Mouse (Mus musculus) midbrain, embryonic 11.5 days (tissue): Measurements from ENCODE around the gene Ube2i. TPM values are rescaled to one million over a fixed set of nuclear protein-coding genes. Genes with fewer than 3 reads are reported as not detected.

Source experiments
- ATAC-seq: fragments of 200-750 bp; cut with Nextera tagmentation; 2 replicates; pipeline ENCODE4 v1.8.0; 2017; ENCODE audit warnings: moderate TSS enrichment, moderate library complexity; ENCODE audit not compliant: low FRiP score
- DNase-seq: peaks from one replicate; pipeline ENCODE4 v3.0.0; 2015; ENCODE audit warnings: low spot score; ENCODE audit errors: missing footprints
- H3K27ac ChIP-seq: fragments of 300-500 bp; sonication (generic); 2 replicates; pipeline ENCODE4 v1.5.1; 2014; ENCODE audit warnings: low read depth, low read length
- H3K27me3 ChIP-seq: fragments of 300-500 bp; sonication (generic); 2 replicates; pipeline ENCODE4 v1.6.1; 2014; ENCODE audit warnings: mild to moderate bottlenecking, low read length, moderate library complexity, mixed read lengths; ENCODE audit not compliant: control insufficient read depth, insufficient read depth
- H3K36me3 ChIP-seq: fragments of 300-500 bp; sonication (generic); 2 replicates; pipeline ENCODE4 v1.6.1; 2014; ENCODE audit warnings: mild to moderate bottlenecking, low read length, moderate library complexity, mixed read lengths; ENCODE audit not compliant: control insufficient read depth, insufficient read depth
- H3K4me1 ChIP-seq: fragments of 300-500 bp; sonication (generic); 2 replicates; pipeline ENCODE4 v1.6.1; 2014; ENCODE audit warnings: low read length; ENCODE audit not compliant: control insufficient read depth, insufficient read depth
- H3K4me2 ChIP-seq: fragments of 300-500 bp; sonication (generic); 2 replicates; pipeline ENCODE4 v1.6.1; 2014; ENCODE audit warnings: mild to moderate bottlenecking, moderate library complexity
- H3K4me3 ChIP-seq: fragments of 300-500 bp; sonication (generic); 2 replicates; pipeline ENCODE4 v1.5.1; 2014; ENCODE audit warnings: low read depth, low read length
- H3K9ac ChIP-seq: fragments of 300-500 bp; sonication (generic); 2 replicates; pipeline ENCODE4 v1.6.1; 2014; ENCODE audit warnings: low read length
- H3K9me3 ChIP-seq: fragments of 300-500 bp; sonication (generic); 2 replicates; pipeline ENCODE4 v1.6.1; 2016; ENCODE audit warnings: low read length; ENCODE audit not compliant: control insufficient read depth
- WGBS: fragments of 180-500 bp; shearing (Covaris S2); extraction: QIAGEN DNeasy Blood & Tissue Kit; methylation state at CpG from one replicate; pipeline ENCODE4 v1.1.7; 2014; 5-methylcytosine and 5-hydroxymethylcytosine counted together
- polyA plus RNA-seq: library from polyadenylated mRNA; unstranded; fragments of >200 nt; fragmentation: Nextera tagmentation; extraction: Ambion mirVana; gene quantifications from 2 replicates; pipeline ENCODE4 v1.2.1, GENCODE M21; 2014

Ube2i gene
- polyA plus RNA-seq, 1 experiment from 2014 or later: 877 TPM

GRCm38 (mm10) chr17:25257804-25258261, 16.6 kb downstream of the Ube2i start:
- Histone ChIP-seq H3K27me3 (peaks cover 13% of the 10 kb centered on the region), H3K4me3 (no peak overlapping the region), H3K9me3 (no peaks in the 10 kb centered on the region), H3K27ac (no peak overlapping the region), H3K4me2 (no peak overlapping the region), H3K36me3 (peaks cover 6% of the 10 kb centered on the region), H3K4me1 (peaks cover 29% of the 10 kb centered on the region), H3K9ac (no peak overlapping the region)
- DNase-seq (no peak), ATAC-seq (no peak)
- 59% methylated on average over 6 of the region's 6 CpGs for WGBS

DNA sequence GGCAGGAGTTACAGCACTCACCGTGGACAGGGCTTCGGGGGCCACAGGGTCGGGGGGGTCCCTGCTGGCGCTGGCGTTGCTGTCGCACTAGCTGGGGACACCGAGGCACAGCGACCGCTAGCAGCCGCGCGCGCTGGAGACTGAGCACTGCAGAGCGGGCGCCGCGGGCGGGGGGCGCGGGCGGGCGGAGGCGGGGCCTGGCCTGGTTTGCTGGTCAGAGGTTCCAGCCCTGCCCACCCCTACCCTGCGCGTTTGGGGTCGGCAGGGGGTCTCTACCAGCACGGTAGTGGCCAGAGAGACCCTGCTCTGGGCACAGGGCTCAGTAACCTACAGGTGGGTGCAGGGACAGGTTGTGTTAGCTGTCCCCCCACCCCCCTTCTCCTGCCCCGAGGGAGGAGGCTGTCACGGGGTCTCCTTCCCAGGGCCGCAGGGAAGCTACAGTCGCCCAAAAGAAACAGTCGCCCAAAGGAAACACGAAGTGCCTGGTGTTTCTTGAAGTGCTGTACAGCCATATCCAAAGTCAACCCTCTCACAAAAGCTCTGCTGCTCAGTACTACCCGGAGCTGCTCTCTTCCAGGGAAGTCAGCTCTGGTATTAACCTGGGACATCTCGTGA, 18.2 kb downstream of the Ube2i start, which contains the start of gene Baiap3:
Gene Baiap3 (minus strand): TSS at position 225 of the 615 bp plus-strand sequence.
- Histone ChIP-seq H3K27me3 (peaks cover 13% of the 10 kb centered on the region), H3K4me2 (peak within 1 kb of the TSS; percentile 48), H3K9ac (peak within 1 kb of the TSS; percentile 36), H3K4me1 (peaks cover 38% of the 10 kb centered on the region), H3K27ac (no peak within 1 kb of the TSS), H3K9me3 (no peaks in the 10 kb centered on the region), H3K4me3 (peak within 1 kb of the TSS; percentile 25), H3K36me3 (no peaks in the 10 kb centered on the region)
- WGBS: 5% methylated on average over 33 of the region's 35 CpGs
- ATAC-seq: peak; percentile 62
- DNase-seq: peak; percentile 94

- 52% methylated on average over 2 of the region's 2 CpGs for WGBS
- H3K36me3 ChIP-seq: no peaks in the 10 kb centered on the region
- H3K9ac ChIP-seq: no peak overlapping the region
- no peaks in the 10 kb centered on the region for H3K9me3 ChIP-seq
- DNase-seq (no peak), ATAC-seq (no peak)
- H3K27me3 ChIP-seq: peaks cover 13% of the 10 kb centered on the region
- H3K4me2 ChIP-seq: no peak overlapping the region
- H3K4me3 ChIP-seq: no peak overlapping the region
- H3K27ac ChIP-seq: no peak overlapping the region
- H3K4me1 ChIP-seq: peaks cover 38% of the 10 kb centered on the region
These were observed 19.3 kb downstream of the Ube2i start for GRCm38 (mm10) chr17:25255110-25255509.

GRCm38 (mm10) chr17:25253760-25254159, 20.7 kb downstream of the Ube2i start:
- Histone ChIP-seq H3K4me1 (peaks cover 38% of the 10 kb centered on the region), H3K9me3 (no peaks in the 10 kb centered on the region), H3K27ac (no peak overlapping the region), H3K27me3 (peaks cover 13% of the 10 kb centered on the region), H3K4me2 (peak overlapping the region; percentile 15), H3K4me3 (no peak overlapping the region), H3K36me3 (no peaks in the 10 kb centered on the region), H3K9ac (peak overlapping the region; percentile 22; the same call in 1 of the 2 replicates)
- WGBS: 11% methylated on average over 10 of the region's 10 CpGs
- peak; percentile 5; the same call in 1 of the 2 replicates for ATAC-seq
- no peak for DNase-seq

- Histone ChIP-seq H3K9me3 (no peaks in the 10 kb centered on the region), H3K36me3 (no peaks in the 10 kb centered on the region), H3K4me3 (no peak overlapping the region), H3K4me1 (peaks cover 36% of the 10 kb centered on the region), H3K27me3 (peaks cover 13% of the 10 kb centered on the region), H3K9ac (no peak overlapping the region), H3K4me2 (no peak overlapping the region), H3K27ac (no peak overlapping the region)
- DNase-seq: peak; percentile 90
- 14% methylated on average over 3 of the region's 3 CpGs for WGBS
- peak; percentile 67 for ATAC-seq
These were observed 21.8 kb downstream of the Ube2i start for GRCm38 (mm10) chr17:25252643-25253042.

GRCm38 (mm10) chr17:25250181-25250835, 24.1 kb downstream of the Ube2i start:
- DNase-seq (peak; percentile 68), ATAC-seq (no peak)
- Histone ChIP-seq H3K9ac (no peak overlapping the region), H3K36me3 (no peaks in the 10 kb centered on the region), H3K9me3 (no peaks in the 10 kb centered on the region), H3K4me1 (peaks cover 26% of the 10 kb centered on the region), H3K4me3 (no peak overlapping the region), H3K4me2 (no peak overlapping the region), H3K27ac (no peak overlapping the region), H3K27me3 (peaks cover 5% of the 10 kb centered on the region; the same call in 1 of the 2 replicates)
- WGBS: 79% methylated on average over 8 of the region's 8 CpGs

DNA sequence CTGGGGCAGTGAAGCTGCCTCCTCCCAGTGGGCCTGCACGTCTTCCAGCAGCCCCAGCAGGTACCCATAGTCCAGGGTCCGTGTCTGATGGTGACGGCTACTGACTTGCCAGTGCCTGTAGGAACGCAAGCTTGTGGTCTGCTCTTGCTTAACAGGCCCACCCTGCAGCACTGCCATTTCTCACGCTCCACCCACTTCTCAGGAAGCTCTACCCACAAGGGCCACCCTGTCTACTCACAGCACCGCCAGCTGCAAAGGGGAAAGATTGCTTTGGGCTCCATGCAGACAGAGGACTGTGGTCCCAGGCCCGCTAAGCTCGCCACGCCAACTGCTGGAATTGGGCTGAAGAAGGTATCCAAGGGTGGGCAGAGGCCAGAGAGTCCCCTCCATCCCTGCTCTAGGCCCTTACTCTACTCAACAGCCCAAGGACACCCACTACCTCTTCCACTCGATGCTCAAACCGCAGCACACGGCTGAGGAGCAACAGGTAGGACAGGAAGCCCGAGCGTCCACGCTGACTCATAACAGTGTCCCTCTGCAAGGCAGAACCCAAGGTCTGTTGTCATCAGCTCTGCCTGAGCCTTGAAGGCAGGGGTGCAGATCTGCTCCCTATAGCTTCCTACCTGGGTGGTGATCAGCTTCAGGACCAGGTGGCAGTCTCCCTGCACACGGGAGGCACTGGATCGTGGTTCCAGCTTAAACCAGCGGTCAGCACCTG, 26.2 kb downstream of the Ube2i start:
- no peaks in the 10 kb centered on the region for H3K27me3 ChIP-seq
- peak; percentile 82 for DNase-seq
- no peak overlapping the region for H3K4me2 ChIP-seq
- 80% methylated on average over 18 of the region's 18 CpGs for WGBS
- no peak overlapping the region for H3K9ac ChIP-seq
- no peak for ATAC-seq
- H3K4me3 ChIP-seq: no peak overlapping the region
- no peak overlapping the region for H3K27ac ChIP-seq
- peaks cover 12% of the 10 kb centered on the region for H3K4me1 ChIP-seq
- H3K9me3 ChIP-seq: no peaks in the 10 kb centered on the region
- peaks cover 8% of the 10 kb centered on the region; the same call in 1 of the 2 replicates for H3K36me3 ChIP-seq

GRCm38 (mm10) chr17:25244239-25244638, 30.2 kb downstream of the Ube2i start:
- 83% methylated on average over 16 of the region's 16 CpGs for WGBS
- no peak overlapping the region for H3K4me3 ChIP-seq
- ATAC-seq (no peak), DNase-seq (no peak)
- H3K27ac ChIP-seq: no peak overlapping the region
- H3K4me2 ChIP-seq: no peak overlapping the region
- H3K27me3 ChIP-seq: no peaks in the 10 kb centered on the region
- H3K9me3 ChIP-seq: no peaks in the 10 kb centered on the region
- peaks cover 13% of the 10 kb centered on the region for H3K36me3 ChIP-seq
- no peak overlapping the region for H3K9ac ChIP-seq
- H3K4me1 ChIP-seq: peaks cover 9% of the 10 kb centered on the region
